Mouse (Mus musculus): Measurements from ENCODE around the gene Sgip1. TPM values are rescaled to one million over a fixed set of nuclear protein-coding genes. Genes with fewer than 3 reads are reported as not detected.

The Sgip1 gene
- polyA plus RNA-seq, 1 experiment from 2014 or later: 0.44 TPM

GRCm38 (mm10) chr4:102955294-102955956, 214.3 kb downstream of the Sgip1 start:
- in situ Hi-C loops (cut with MboI; ENCODE audit: low pct_unique_long_range_greater_than_20kb): loop anchor here (25.0 kb wide), 1 partner anchor 468 kb away; no protein-coding TSS in a partner anchor
- TF ChIP-seq CTCF (IDR thresholded peaks at IDR 0.05): no peak
- POLR2A ChIA-PET: no interaction called here
- H3K27me3 ChIP-seq: no peaks in the 10 kb centered on the region
- no peak for ATAC-seq
- CTCF ChIA-PET: no interaction called here
- DNase-seq (ENCODE audit: low read depth, low spot score): no peak

- CTCF ChIA-PET: no interaction called here
- no peak for ATAC-seq
- DNase-seq (ENCODE audit: low read depth, low spot score): no peak
- H3K27me3 ChIP-seq: no peaks in the 10 kb centered on the region
- in situ Hi-C loops (cut with MboI; ENCODE audit: low pct_unique_long_range_greater_than_20kb): loop anchor here (25.0 kb wide), 1 partner anchor 472 kb away; no protein-coding TSS in a partner anchor
- POLR2A ChIA-PET: no interaction called here
- no peak for TF ChIP-seq CTCF (IDR thresholded peaks at IDR 0.05)
Observed at GRCm38 (mm10) chr4:102959409-102959808, 218.3 kb downstream of the Sgip1 start.

- ChIA-PET POLR2A (no interaction called here), CTCF (no interaction called here)
- no peak for DNase-seq (ENCODE audit: low read depth, low spot score)
- H3K27me3 ChIP-seq: no peaks in the 10 kb centered on the region
- TF ChIP-seq CTCF (IDR thresholded peaks at IDR 0.05): no peak
- ATAC-seq: no peak
- in situ Hi-C loops (cut with MboI; ENCODE audit: low pct_unique_long_range_greater_than_20kb): loop anchor here (10.0 to 25.0 kb wide), 2 partner anchors 249 to 477 kb away; no protein-coding TSS in a partner anchor
Observed at GRCm38 (mm10) chr4:102964174-102964573, 223.1 kb downstream of the Sgip1 start.

GRCm38 (mm10) chr4:102967811-102968210, 226.7 kb downstream of the Sgip1 start:
- in situ Hi-C loops (cut with MboI; ENCODE audit: low pct_unique_long_range_greater_than_20kb): loop anchor here (10.0 to 25.0 kb wide), 2 partner anchors 253 to 481 kb away; no protein-coding TSS in a partner anchor
- CTCF ChIA-PET: no interaction called here

DNA sequence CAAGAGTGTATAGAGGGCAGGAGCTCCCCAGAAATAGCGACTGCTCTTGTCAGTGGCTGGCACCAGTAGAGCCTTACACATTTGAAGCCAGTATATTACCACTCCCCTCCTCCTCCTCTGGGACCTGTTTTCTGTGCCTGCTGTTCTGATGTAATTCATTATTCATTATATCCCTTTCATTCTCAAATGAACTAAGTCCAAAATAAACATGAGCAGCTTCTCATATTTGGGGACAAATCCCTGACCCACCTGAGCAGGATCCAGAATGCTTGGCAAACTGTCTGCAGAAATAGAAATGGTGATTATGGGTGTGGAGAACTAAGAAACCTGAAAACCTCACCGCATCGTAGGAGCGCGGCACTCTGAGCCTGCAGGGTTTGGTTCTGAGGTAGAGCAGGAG, 228.5 kb downstream of the Sgip1 start:
- peaks cover 15% of the 10 kb centered on the region for H3K27me3 ChIP-seq
- in situ Hi-C loops (cut with MboI; ENCODE audit: low pct_unique_long_range_greater_than_20kb): loop anchor here (10.0 to 25.0 kb wide), 2 partner anchors 255 to 482 kb away; no protein-coding TSS in a partner anchor
- no peak for ATAC-seq
- POLR2A ChIA-PET: no interaction called here
- DNase-seq (ENCODE audit: low read depth, low spot score): no peak
- TF ChIP-seq CTCF (IDR thresholded peaks at IDR 0.05): no peak
- CTCF ChIA-PET: no interaction called here

More at GRCm38 (mm10) chr4:102967811-102968210, 226.7 kb downstream of the Sgip1 start:
- POLR2A ChIA-PET: no interaction called here
- DNase-seq (ENCODE audit: low read depth, low spot score): no peak
- no peak for TF ChIP-seq CTCF (IDR thresholded peaks at IDR 0.05)
- no peak for ATAC-seq
- H3K27me3 ChIP-seq: peaks cover 15% of the 10 kb centered on the region

GRCm38 (mm10) chr4:102971159-102971558, 230.1 kb downstream of the Sgip1 start:
- ChIA-PET CTCF (no interaction called here), POLR2A (no interaction called here)
- ATAC-seq: no peak
- no peak for TF ChIP-seq CTCF (IDR thresholded peaks at IDR 0.05)
- no peak for DNase-seq (ENCODE audit: low read depth, low spot score)
- peaks cover 19% of the 10 kb centered on the region for H3K27me3 ChIP-seq
- in situ Hi-C loops (cut with MboI; ENCODE audit: low pct_unique_long_range_greater_than_20kb): loop anchor here (25.0 kb wide), 1 partner anchor 484 kb away; no protein-coding TSS in a partner anchor

- ChIA-PET POLR2A (no interaction called here), CTCF (interaction anchor here (1.5 kb wide), 1 partner anchor 15 kb away, joined by 5 read pairs; no protein-coding TSS in a partner anchor)
- no peak for TF ChIP-seq CTCF (IDR thresholded peaks at IDR 0.05)
- peaks cover 19% of the 10 kb centered on the region for H3K27me3 ChIP-seq
- in situ Hi-C loops (cut with MboI; ENCODE audit: low pct_unique_long_range_greater_than_20kb): loop anchor here (25.0 kb wide), 1 partner anchor 485 kb away; no protein-coding TSS in a partner anchor
- ATAC-seq (no peak), DNase-seq (ENCODE audit: low read depth, low spot score) (no peak)
Observed at GRCm38 (mm10) chr4:102972071-102972470, 231.0 kb downstream of the Sgip1 start.

DNA sequence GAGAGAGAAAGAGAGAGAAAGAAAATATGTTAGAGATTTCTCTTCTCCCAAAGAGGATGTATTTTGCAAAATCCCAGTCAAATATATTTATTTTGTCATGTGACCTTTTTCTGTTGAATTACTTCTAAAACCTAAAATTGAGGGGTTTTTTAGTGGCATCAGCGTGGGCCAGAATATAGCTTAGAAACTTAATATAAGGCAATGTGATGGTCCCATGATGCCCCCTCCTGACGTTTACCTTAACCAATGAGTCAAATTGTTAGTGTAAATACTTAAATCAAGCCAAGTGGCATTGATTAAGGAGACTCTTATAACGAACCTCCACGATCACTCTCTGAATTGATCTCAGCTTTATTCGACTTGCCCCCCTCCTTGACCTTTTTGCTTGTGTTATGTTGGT, 233.1 kb downstream of the Sgip1 start:
- no peak for ATAC-seq
- in situ Hi-C loops (cut with MboI; ENCODE audit: low pct_unique_long_range_greater_than_20kb): loop anchor here (25.0 kb wide), 1 partner anchor 487 kb away; no protein-coding TSS in a partner anchor
- no peak for TF ChIP-seq CTCF (IDR thresholded peaks at IDR 0.05)
- no peak for DNase-seq (ENCODE audit: low read depth, low spot score)
- peaks cover 19% of the 10 kb centered on the region for H3K27me3 ChIP-seq
- ChIA-PET CTCF (interaction anchor here (1.1 kb wide), 1 partner anchor 13 kb away, joined by 3 read pairs; no protein-coding TSS in a partner anchor), POLR2A (no interaction called here)

DNA sequence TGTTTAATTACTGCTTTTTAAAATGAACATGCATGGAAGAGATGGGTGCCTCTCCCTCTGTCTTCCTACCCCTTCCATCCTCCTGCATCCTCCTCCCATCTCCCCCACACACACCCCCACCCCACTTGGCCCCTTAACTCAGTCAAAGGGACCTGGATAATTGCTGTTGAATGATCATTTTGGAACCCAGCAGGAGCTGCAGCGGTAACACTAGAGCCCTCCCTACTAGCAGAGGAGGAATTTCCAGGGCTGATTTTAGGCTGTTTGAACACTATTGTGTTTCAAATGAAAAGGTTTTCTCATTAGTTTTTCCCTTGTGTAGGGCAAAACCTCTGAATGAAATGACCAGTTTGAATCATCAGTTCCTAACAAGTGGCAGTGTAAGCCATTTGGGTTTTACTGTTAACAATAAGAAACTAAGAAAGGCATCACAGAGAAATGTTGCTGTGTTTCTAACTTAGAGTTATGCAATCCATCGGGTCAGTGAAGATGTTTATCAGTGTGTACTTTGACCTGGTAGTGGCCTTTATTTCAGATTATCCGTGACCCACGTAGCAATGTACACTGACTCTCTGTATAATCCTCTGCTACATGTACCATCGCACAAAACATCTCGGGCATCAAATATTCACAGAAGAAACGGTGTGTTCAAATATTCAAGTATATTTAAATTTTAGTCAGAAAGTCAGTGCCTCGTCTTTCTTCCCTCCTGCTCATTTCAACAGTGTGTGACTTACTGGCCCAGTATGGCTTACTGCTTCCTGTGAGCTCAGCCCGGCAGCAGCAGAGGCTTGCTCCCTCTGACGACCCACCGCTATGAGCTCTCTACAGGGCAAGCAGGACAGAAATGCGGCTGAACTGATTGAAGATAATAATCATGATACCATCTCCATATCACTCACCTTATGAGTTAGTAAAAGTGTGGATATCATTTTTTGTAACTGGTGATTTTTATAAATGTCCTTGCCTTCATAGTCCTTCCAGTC, 235.5 kb downstream of the Sgip1 start:
- DNase-seq (ENCODE audit: low read depth, low spot score): no peak
- peaks cover 13% of the 10 kb centered on the region for H3K27me3 ChIP-seq
- no peak for ATAC-seq
- in situ Hi-C loops (cut with MboI; ENCODE audit: low pct_unique_long_range_greater_than_20kb): no loop called here
- ChIA-PET CTCF (interaction anchor here (0.8 to 1.0 kb wide), 3 partner anchors 9 to 11 kb away, joined by 3 to 4 read pairs (median 3); no protein-coding TSS in a partner anchor), POLR2A (no interaction called here)
- no peak for TF ChIP-seq CTCF (IDR thresholded peaks at IDR 0.05)

- DNase-seq (ENCODE audit: low read depth, low spot score) (no peak), ATAC-seq (no peak)
- H3K27me3 ChIP-seq: peaks cover 7% of the 10 kb centered on the region
- ChIA-PET CTCF (interaction anchor here (0.8 to 1.0 kb wide), 2 partner anchors 8 to 9 kb away, joined by 3 to 4 read pairs; no protein-coding TSS in a partner anchor), POLR2A (no interaction called here)
- no peak for TF ChIP-seq CTCF (IDR thresholded peaks at IDR 0.05)
- in situ Hi-C loops (cut with MboI; ENCODE audit: low pct_unique_long_range_greater_than_20kb): no loop called here
Observed at GRCm38 (mm10) chr4:102977778-102978321, 236.8 kb downstream of the Sgip1 start.
